Mouse (Mus musculus) MEL (cell line): Measurements from ENCODE around the gene Cbr4. TPM values are rescaled to one million over a fixed set of nuclear protein-coding genes. Genes with fewer than 3 reads are reported as not detected.

Experiments
- DNase-seq: peaks from one replicate; pipeline ENCODE4 v3.0.0; 2011; ENCODE audit warnings: low read depth, low spot score
- H3K27ac ChIP-seq: 2 replicates; pipeline ENCODE4 v1.5.1; 2012; ENCODE audit warnings: low read depth, mild to moderate bottlenecking, control low read depth, low read length, moderate library complexity; ENCODE audit not compliant: control insufficient read depth
- H3K27me3 ChIP-seq, 2 experiments: fragments of 150-350 bp in 1 of 2; sonication (generic) in 1 of 2; 2 replicates each; pipeline ENCODE4 v1.6.1; 2012; ENCODE audit warnings: low read length in 2 of 2, mild to moderate bottlenecking in 2 of 2, improper control_type of control experiment in 1 of 2, moderate library complexity in 1 of 2; ENCODE audit not compliant: insufficient read depth in 2 of 2, control insufficient read depth in 1 of 2
- H3K36me3 ChIP-seq, 2 experiments: 2 replicates each; pipeline ENCODE4 v1.6.1; 2012 to 2014; ENCODE audit warnings: low read length in 2 of 2, improper control_type of control experiment in 1 of 2, inconsistent platforms in 1 of 2, mild to moderate bottlenecking in 1 of 2; ENCODE audit not compliant: insufficient read depth in 2 of 2, control insufficient read depth in 1 of 2
- H3K4me1 ChIP-seq, 2 experiments: fragments of 150-350 bp in 1 of 2; sonication (generic) in 1 of 2; 2 replicates each; pipeline ENCODE4 v1.6.1; 2012; ENCODE audit warnings: low read length in 2 of 2, improper control_type of control experiment in 1 of 2, mild to moderate bottlenecking in 1 of 2; ENCODE audit not compliant: insufficient read depth in 2 of 2, control insufficient read depth in 1 of 2
- H3K4me3 ChIP-seq, 2 experiments: fragments of 150-350 bp in 1 of 2; sonication (generic) in 1 of 2; 2 replicates each; pipeline ENCODE4 v1.5.1; 2012; ENCODE audit warnings: low read depth in 2 of 2, low read length in 2 of 2, mild to moderate bottlenecking in 2 of 2, moderate library complexity in 2 of 2, control low read depth in 1 of 2, improper control_type of control experiment in 1 of 2; ENCODE audit not compliant: control insufficient read depth in 1 of 2, insufficient read depth in 1 of 2
- H3K79me2 ChIP-seq: 2 replicates; pipeline ENCODE4 v1.6.1; 2012; ENCODE audit warnings: mild to moderate bottlenecking, low read length, moderate library complexity; ENCODE audit not compliant: control insufficient read depth, poor library complexity, insufficient read depth
- H3K9ac ChIP-seq: 2 replicates; pipeline ENCODE4 v1.6.1; 2012; ENCODE audit warnings: low read depth, mild to moderate bottlenecking, control low read depth, low read length, moderate library complexity; ENCODE audit not compliant: control insufficient read depth, poor library complexity, severe bottlenecking
- H3K9me3 ChIP-seq: fragments of 150-350 bp; sonication (generic); replicated peaks from 2 replicates; pipeline ENCODE4 v1.6.1; 2012; ENCODE audit warnings: mild to moderate bottlenecking, low read length, improper control_type of control experiment, moderate library complexity; ENCODE audit not compliant: insufficient read depth
- CHD1 ChIP-seq: IDR thresholded peaks from 2 replicates; pipeline ENCODE4 v1.6.1; 2012; ENCODE audit warnings: low read depth, mild to moderate bottlenecking, inconsistent platforms, low read length, improper control_type of control experiment
- CHD2 ChIP-seq: IDR thresholded peaks from 2 replicates; pipeline ENCODE4 v1.6.1; 2011; ENCODE audit warnings: low read length, improper control_type of control experiment
- CTCF ChIP-seq, 3 experiments: IDR thresholded peaks in 2 of 3; conservative IDR thresholded peaks in 1 of 3; 2 replicates each; pipeline ENCODE4 v1.5.1; 2011 to 2012; ENCODE audit warnings: low read length in 3 of 3, low read depth in 2 of 3, mild to moderate bottlenecking in 2 of 3, improper control_type of control experiment in 1 of 3, inconsistent platforms in 1 of 3, mixed read lengths in 1 of 3, moderate library complexity in 1 of 3; ENCODE audit not compliant: control insufficient read depth in 1 of 3, insufficient read depth in 1 of 3, poor library complexity in 1 of 3, severe bottlenecking in 1 of 3
- E2F4 ChIP-seq: IDR thresholded peaks from 2 replicates; pipeline ENCODE4 v1.6.1; 2011; ENCODE audit warnings: low read depth, low read length, improper control_type of control experiment, borderline replicate concordance
- EP300 ChIP-seq, 2 experiments: IDR thresholded peaks; 2 replicates each; pipeline ENCODE4 v1.6.1; 2011; ENCODE audit warnings: improper control_type of control experiment in 2 of 2, low read length in 2 of 2, low read depth in 1 of 2, mild to moderate bottlenecking in 1 of 2
- ETS1 ChIP-seq: IDR thresholded peaks from 2 replicates; pipeline ENCODE4 v1.6.1; 2012; ENCODE audit warnings: low read depth, mild to moderate bottlenecking, inconsistent platforms, low read length, improper control_type of control experiment, moderate library complexity
- GABPA ChIP-seq: IDR thresholded peaks from 2 replicates; pipeline ENCODE4 v1.6.1; 2012; ENCODE audit warnings: low read depth, mild to moderate bottlenecking, inconsistent platforms, low read length, improper control_type of control experiment, moderate library complexity
- GATA1 ChIP-seq: IDR thresholded peaks from 2 replicates; pipeline ENCODE4 v1.6.1; 2011; ENCODE audit warnings: low read depth, low read length, improper control_type of control experiment
- HCFC1 ChIP-seq: IDR thresholded peaks from 2 replicates; pipeline ENCODE4 v1.6.1; 2012; ENCODE audit warnings: low read depth, mild to moderate bottlenecking, inconsistent platforms, low read length, improper control_type of control experiment, moderate library complexity
- JUND ChIP-seq: IDR thresholded peaks from 2 replicates; pipeline ENCODE4 v1.6.1; 2011; ENCODE audit warnings: low read depth, mild to moderate bottlenecking, improper control_type of control experiment, low read length
- MAFK ChIP-seq: IDR thresholded peaks from 2 replicates; pipeline ENCODE4 v1.6.1; 2011; ENCODE audit warnings: low read depth, mild to moderate bottlenecking, low read length, improper control_type of control experiment, borderline replicate concordance
- MEF2A ChIP-seq: IDR thresholded peaks from 2 replicates; pipeline ENCODE4 v1.6.1; 2014; ENCODE audit warnings: low read depth, mild to moderate bottlenecking, inconsistent platforms, low read length, improper control_type of control experiment; ENCODE audit not compliant: poor library complexity, insufficient replicate concordance, severe bottlenecking; ENCODE audit errors: extremely low read depth
- MYC ChIP-seq: IDR thresholded peaks from 2 replicates; pipeline ENCODE4 v1.6.1; 2011; ENCODE audit warnings: low read depth, mild to moderate bottlenecking, low read length, improper control_type of control experiment, moderate library complexity
- POLR2A ChIP-seq, 2 experiments: IDR thresholded peaks; 2 replicates each; pipeline ENCODE4 v1.6.1; 2011 to 2012; ENCODE audit warnings: low read length in 2 of 2, mild to moderate bottlenecking in 2 of 2, control low read depth in 1 of 2, improper control_type of control experiment in 1 of 2, low read depth in 1 of 2, moderate library complexity in 1 of 2; ENCODE audit not compliant: control insufficient read depth in 1 of 2, insufficient read depth in 1 of 2, poor library complexity in 1 of 2
- POLR2AphosphoS2 ChIP-seq: IDR thresholded peaks from 2 replicates; pipeline ENCODE4 v1.6.1; 2011; ENCODE audit warnings: low read length, improper control_type of control experiment
- RAD21 ChIP-seq: IDR thresholded peaks from 2 replicates; pipeline ENCODE4 v1.6.1; 2011; ENCODE audit warnings: mild to moderate bottlenecking, low read depth, low read length, improper control_type of control experiment
- SMC3 ChIP-seq: IDR thresholded peaks from 2 replicates; pipeline ENCODE4 v1.6.1; 2011; ENCODE audit warnings: low read depth, low read length, improper control_type of control experiment
- TBP ChIP-seq: IDR thresholded peaks from 2 replicates; pipeline ENCODE4 v1.8.0; 2011; ENCODE audit warnings: low read depth, low read length, improper control_type of control experiment
- TCF12 ChIP-seq: IDR thresholded peaks from 2 replicates; pipeline ENCODE4 v1.6.1; 2014; ENCODE audit warnings: low read depth, mild to moderate bottlenecking, inconsistent platforms, low read length, improper control_type of control experiment, moderate library complexity
- USF1 ChIP-seq: IDR thresholded peaks from 2 replicates; pipeline ENCODE4 v1.6.1; 2014; ENCODE audit warnings: low read depth, mild to moderate bottlenecking, inconsistent platforms, low read length, improper control_type of control experiment, moderate library complexity
- ZC3H11A ChIP-seq: IDR thresholded peaks from 2 replicates; pipeline ENCODE4 v1.6.1; 2012; ENCODE audit warnings: low read depth, mild to moderate bottlenecking, inconsistent platforms, low read length, improper control_type of control experiment
- ZKSCAN1 ChIP-seq: IDR thresholded peaks from 2 replicates; pipeline ENCODE4 v1.6.1; 2012; ENCODE audit warnings: low read depth, mild to moderate bottlenecking, inconsistent platforms, low read length, improper control_type of control experiment, moderate library complexity
- ZMIZ1 ChIP-seq: IDR thresholded peaks from 2 replicates; pipeline ENCODE4 v1.6.1; 2012; ENCODE audit warnings: low read depth, mild to moderate bottlenecking, inconsistent platforms, low read length, improper control_type of control experiment, moderate library complexity
- ZNF384 ChIP-seq: IDR thresholded peaks from 2 replicates; pipeline ENCODE4 v1.6.1; 2012; ENCODE audit warnings: low read depth, mild to moderate bottlenecking, inconsistent platforms, low read length, improper control_type of control experiment
- polyA plus RNA-seq, 2 experiments: library from polyadenylated mRNA; stranded (reverse) in 1 of 2; unstranded in 1 of 2; fragments of >175 nt in 1 of 2; fragments of >200 nt in 1 of 2; gene quantifications; 2 replicates each; pipeline versions ENCODE4 v1.2.1 to v1.2.4; 2012; ENCODE audit warnings: low replicate concordance in 2 of 2, low read depth in 1 of 2; ENCODE audit not compliant: insufficient read length in 2 of 2, insufficient read depth in 1 of 2, missing spikeins in 1 of 2
- total RNA-seq: library from RNA; depleted of rRNA; stranded (reverse); fragments of 300-350 nt; gene quantifications from 2 replicates; pipeline ENCODE4 v1.2.3, GENCODE M21; 2012

The Cbr4 gene
- total and polyA plus RNA-seq, 3 experiments = 15.4 to 15.8 TPM; not detected in 1

DNA sequence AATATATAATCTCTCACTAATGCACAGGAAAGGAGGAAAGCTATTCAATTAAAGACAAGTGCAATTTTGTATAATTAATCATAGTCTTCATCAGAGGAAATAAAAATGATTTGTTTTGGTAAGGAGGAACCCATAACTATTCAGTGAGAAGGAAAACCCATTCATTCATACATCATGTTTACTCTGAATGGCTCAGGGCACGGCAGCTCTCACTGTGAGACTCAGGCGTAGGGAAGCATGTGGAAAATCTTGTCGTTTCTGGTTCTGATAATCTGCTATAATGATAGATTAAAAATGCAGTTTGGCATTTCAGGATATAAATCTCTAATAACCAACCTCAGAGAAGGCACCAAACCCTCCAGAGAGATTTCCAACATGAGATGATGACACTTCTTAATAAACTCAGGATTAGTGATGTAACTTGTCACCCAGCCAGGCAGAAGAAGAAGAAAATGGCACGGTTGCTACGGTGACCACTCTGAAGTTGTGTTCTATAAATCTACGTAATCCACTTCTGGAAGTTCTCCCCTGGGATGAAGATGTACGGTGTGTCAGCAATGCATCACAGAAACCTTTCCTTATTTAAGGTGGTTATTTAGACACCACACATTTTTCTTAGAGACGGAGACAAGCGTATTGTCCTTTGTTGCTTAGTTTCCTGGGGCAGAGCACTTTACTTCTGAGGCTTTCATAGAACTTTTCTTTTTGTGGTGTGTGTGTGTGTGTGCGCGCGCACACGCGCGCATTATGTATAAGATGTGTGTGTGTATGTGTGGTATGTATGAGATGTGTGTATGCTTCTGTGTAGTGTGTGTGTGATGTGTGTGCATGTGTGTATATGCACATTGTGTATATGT, 20.6 kb upstream of the Cbr4 start:
- Histone ChIP-seq H3K79me2 (no peaks in the 10 kb centered on the region), H3K9ac (no peak overlapping the region), H3K27ac (no peak overlapping the region), H3K4me3 (no peak overlapping the region), H3K4me1 (no peaks in the 10 kb centered on the region; a peak in 1 of 4 replicates)
- no peak for DNase-seq
- TF ChIP-seq CTCF (IDR thresholded peaks at IDR 0.05 in 2 of 3, conservative IDR thresholded peaks at IDR 0.05 in 1 of 3; ENCODE audit: control insufficient read depth in 1 of 3, insufficient read depth in 1 of 3, low read depth in 2 of 3, low read length in 3 of 3, poor library complexity in 1 of 3, severe bottlenecking in 1 of 3) (no peak), TCF12 (no peak), TBP (no peak), MEF2A (no peak), USF1 (no peak), CHD1 (no peak), JUND (no peak), E2F4 (no peak), RAD21 (no peak), MAFK (no peak), HCFC1 (no peak), MYC (no peak), ETS1 (no peak)
- TF ChIP-seq, all 39 proteins: peak for 0
- H3K9me3 ChIP-seq = no peaks in the 10 kb centered on the region
- H3K36me3 ChIP-seq = peaks cover 0 to 2% of the 10 kb centered on the region in 2 experiments; a peak in 1 of 4 replicates
- H3K27me3 ChIP-seq = no peaks in the 10 kb centered on the region

DNA sequence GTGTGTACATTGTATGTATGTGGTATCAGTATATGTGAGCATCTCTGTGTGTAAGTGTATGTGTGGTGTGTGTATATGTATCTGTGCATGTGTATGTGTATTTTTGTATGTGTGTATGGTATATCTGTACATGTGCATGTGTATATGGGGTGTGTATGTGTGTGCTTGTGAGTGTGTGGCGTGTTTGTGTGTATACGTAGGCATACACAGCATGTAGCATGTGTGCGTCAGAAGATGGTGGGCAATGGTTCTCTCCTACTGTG, 20.1 kb upstream of the Cbr4 start:
- TF ChIP-seq TBP (no peak), TCF12 (no peak)

DNA sequence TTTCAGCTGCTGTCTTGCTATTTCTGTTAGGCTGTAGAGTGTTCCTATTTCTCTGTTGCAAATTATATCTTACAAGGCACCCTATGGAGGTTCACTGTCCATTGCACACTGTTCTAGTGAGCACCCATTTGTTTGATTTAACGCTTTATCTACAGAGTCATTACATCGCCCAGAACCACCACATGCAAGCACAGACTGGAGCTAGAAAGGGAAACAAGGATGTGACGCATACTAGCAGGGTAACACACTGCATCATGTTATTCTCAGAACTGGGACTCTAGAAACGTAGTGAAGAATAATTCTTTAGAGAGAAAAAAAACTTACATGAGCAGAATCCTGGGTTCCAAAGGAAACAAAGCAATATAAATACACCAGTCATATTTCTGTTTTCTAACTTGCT, 17.3 kb upstream of the Cbr4 start:
- Histone ChIP-seq H3K27ac (no peak overlapping the region), H3K9me3 (no peaks in the 10 kb centered on the region), H3K4me1 (no peaks in the 10 kb centered on the region), H3K9ac (no peak overlapping the region), H3K36me3 (peaks cover 0 to 1% of the 10 kb centered on the region in 2 experiments; a peak in 1 of 4 replicates), H3K27me3 (no peaks in the 10 kb centered on the region), H3K4me3 (no peak overlapping the region), H3K79me2 (no peaks in the 10 kb centered on the region)
- no peak for DNase-seq
- TF ChIP-seq ZKSCAN1 = no peak
- TF ChIP-seq ZMIZ1 = no peak
- no peak for TF ChIP-seq ZNF384
- TF ChIP-seq MAFK = no peak
- no peak for TF ChIP-seq EP300 (IDR thresholded peaks at IDR 0.05; ENCODE audit: low read depth in 1 of 2, low read length in 2 of 2)
- TF ChIP-seq MEF2A = no peak
- TF ChIP-seq POLR2AphosphoS2 = no peak
- no peak for TF ChIP-seq USF1
- no peak for TF ChIP-seq CHD1
- no peak for TF ChIP-seq SMC3
- TF ChIP-seq GABPA = no peak
- no peak for TF ChIP-seq GATA1
- TF ChIP-seq CHD2 = no peak
- TF ChIP-seq ZC3H11A = no peak
- no peak for TF ChIP-seq POLR2A (IDR thresholded peaks at IDR 0.05; ENCODE audit: control insufficient read depth in 1 of 2, insufficient read depth in 1 of 2, low read depth in 1 of 2, low read length in 2 of 2, poor library complexity in 1 of 2)

More for the DNA sequence above, 20.1 kb upstream of the Cbr4 start:
- no peaks in the 10 kb centered on the region for H3K79me2 ChIP-seq
- no peak overlapping the region for H3K4me3 ChIP-seq
- no peak for DNase-seq
- H3K9ac ChIP-seq = no peak overlapping the region
- H3K9me3 ChIP-seq = no peaks in the 10 kb centered on the region
- no peak overlapping the region for H3K27ac ChIP-seq
- peaks cover 0 to 2% of the 10 kb centered on the region in 2 experiments; a peak in 1 of 4 replicates for H3K36me3 ChIP-seq
- no peaks in the 10 kb centered on the region; a peak in 1 of 4 replicates for H3K4me1 ChIP-seq
- H3K27me3 ChIP-seq = no peaks in the 10 kb centered on the region
